Mouse (Mus musculus): ENCODE measurements at regions not wholly inside any gene's neighbourhood (a gene's known extent, or its start where the extent isn't known, plus 50 kb on each side); places are given as distances from the start of the nearest gene placed in this dataset.
A peak's percentile ranks its signal among the peaks of the same experiment; 100 is the strongest.
"Not testable (repeated sequence)": the region's sequence is repeated elsewhere in the genome, so short reads cannot be mapped to it uniquely, and the experiment has no call there.

- H3K4me1 ChIP-seq (ENCODE audit: insufficient read depth, low read length), result no peaks in the 10 kb centered on the region
- 5% methylated on average over 4 of the region's 4 CpGs for WGBS
- no peak overlapping the region for H3K27ac ChIP-seq (ENCODE audit: low read length)
- H3K27me3 ChIP-seq (ENCODE audit: insufficient read depth, low read length), result no peaks in the 10 kb centered on the region
- H3K9me3 ChIP-seq (ENCODE audit: low read length), result no peaks in the 10 kb centered on the region
- H3K4me2 ChIP-seq (replicated peaks; ENCODE audit: low read depth, low read length), result no peak overlapping the region
- H3K9ac ChIP-seq (replicated peaks; ENCODE audit: low read length), result no peak overlapping the region
- no peak for ATAC-seq (ENCODE audit: low FRiP score, low TSS enrichment)
- no peak overlapping the region for H3K4me3 ChIP-seq (ENCODE audit: low read length)
- H3K36me3 ChIP-seq (ENCODE audit: insufficient read depth, low read length), result no peaks in the 10 kb centered on the region
Observed at GRCm38 (mm10) chr1:30584806-30585205, 288.9 kb downstream of the Phf3 start.

- no peaks in the 10 kb centered on the region for H3K9me3 ChIP-seq (ENCODE audit: low read length)
- WGBS, result 92% methylated on average over 6 of the region's 6 CpGs
Observed at GRCm38 (mm10) chr1:30583860-30584259, 289.9 kb downstream of the Phf3 start.

GRCm38 (mm10) chr1:30564757-30565156 lies 309.0 kb downstream of the Phf3 start:
- no peak overlapping the region for H3K4me3 ChIP-seq (ENCODE audit: low read length)
- WGBS, result 92% methylated on average over 6 of the region's 6 CpGs
- H3K36me3 ChIP-seq (ENCODE audit: insufficient read depth, low read length), result no peaks in the 10 kb centered on the region
- no peaks in the 10 kb centered on the region for H3K27me3 ChIP-seq (ENCODE audit: insufficient read depth, low read length)
- H3K9ac ChIP-seq (replicated peaks; ENCODE audit: low read length), result no peak overlapping the region
- H3K4me2 ChIP-seq (replicated peaks; ENCODE audit: low read depth, low read length), result no peak overlapping the region
- H3K27ac ChIP-seq (ENCODE audit: low read length), result no peak overlapping the region
- H3K4me1 ChIP-seq (ENCODE audit: insufficient read depth, low read length), result no peaks in the 10 kb centered on the region
- no peak for ATAC-seq (ENCODE audit: low FRiP score, low TSS enrichment)
- no peaks in the 10 kb centered on the region for H3K9me3 ChIP-seq (ENCODE audit: low read length)

More at GRCm38 (mm10) chr1:30583860-30584259, 289.9 kb downstream of the Phf3 start:
- Histone ChIP-seq H3K27me3 (ENCODE audit: insufficient read depth, low read length) (no peaks in the 10 kb centered on the region), H3K27ac (ENCODE audit: low read length) (no peak overlapping the region), H3K4me3 (ENCODE audit: low read length) (no peak overlapping the region), H3K36me3 (ENCODE audit: insufficient read depth, low read length) (no peaks in the 10 kb centered on the region), H3K9ac (replicated peaks; ENCODE audit: low read length) (no peak overlapping the region), H3K4me1 (ENCODE audit: insufficient read depth, low read length) (no peaks in the 10 kb centered on the region), H3K4me2 (replicated peaks; ENCODE audit: low read depth, low read length) (no peak overlapping the region)
- no peak for ATAC-seq (ENCODE audit: low FRiP score, low TSS enrichment)

GRCm38 (mm10) chr1:30548761-30549160 lies 325.0 kb downstream of the Phf3 start:
- H3K9me3 ChIP-seq (ENCODE audit: low read length); H3K27ac ChIP-seq (ENCODE audit: low read length); H3K4me1 ChIP-seq (ENCODE audit: insufficient read depth, low read length); H3K27me3 ChIP-seq (ENCODE audit: insufficient read depth, low read length); H3K36me3 ChIP-seq (ENCODE audit: insufficient read depth, low read length); ATAC-seq (ENCODE audit: low FRiP score, low TSS enrichment); H3K4me3 ChIP-seq (ENCODE audit: low read length); H3K4me2 ChIP-seq (replicated peaks; ENCODE audit: low read depth, low read length); H3K9ac ChIP-seq (replicated peaks; ENCODE audit: low read length): not testable (repeated sequence)
- 31% methylated on average over 4 of the region's 4 CpGs for WGBS

GRCm38 (mm10) chr1:30540088-30540698 lies 333.5 kb downstream of the Phf3 start:
- Histone ChIP-seq H3K9ac (replicated peaks; ENCODE audit: low read length) (no peak overlapping the region), H3K27ac (ENCODE audit: low read length) (0 out of 2 replicates have a peak overlapping the region, but pooled peaks have one; percentile 7), H3K4me2 (replicated peaks; ENCODE audit: low read depth, low read length) (peak overlapping the region; percentile 37), H3K27me3 (ENCODE audit: insufficient read depth, low read length) (no peaks in the 10 kb centered on the region), H3K4me3 (ENCODE audit: low read length) (peak overlapping the region; percentile 15; the same call in 1 of the 2 replicates), H3K36me3 (ENCODE audit: insufficient read depth, low read length) (no peaks in the 10 kb centered on the region), H3K4me1 (ENCODE audit: insufficient read depth, low read length) (peaks cover 12% of the 10 kb centered on the region), H3K9me3 (ENCODE audit: low read length) (no peaks in the 10 kb centered on the region)
- 52% methylated on average over 13 of the region's 13 CpGs for WGBS
- ATAC-seq (ENCODE audit: low FRiP score, low TSS enrichment), result peak; percentile 98

- Histone ChIP-seq H3K4me1 (ENCODE audit: insufficient read depth, low read length) (peaks cover 12% of the 10 kb centered on the region), H3K36me3 (ENCODE audit: insufficient read depth, low read length) (no peaks in the 10 kb centered on the region), H3K4me2 (replicated peaks; ENCODE audit: low read depth, low read length) (no peak overlapping the region), H3K4me3 (ENCODE audit: low read length) (no peak overlapping the region), H3K9ac (replicated peaks; ENCODE audit: low read length) (no peak overlapping the region), H3K27me3 (ENCODE audit: insufficient read depth, low read length) (no peaks in the 10 kb centered on the region), H3K27ac (ENCODE audit: low read length) (no peak overlapping the region), H3K9me3 (ENCODE audit: low read length) (no peaks in the 10 kb centered on the region)
- WGBS, result 24% methylated on average over 11 of the region's 11 CpGs
- ATAC-seq (ENCODE audit: low FRiP score, low TSS enrichment), result no peak
Observed at GRCm38 (mm10) chr1:30536989-30537975, 336.4 kb downstream of the Phf3 start.

GRCm38 (mm10) chr1:30517348-30517747 lies 356.4 kb downstream of the Phf3 start:
- H3K27ac ChIP-seq (ENCODE audit: low read length), result no peak overlapping the region
- WGBS, result 54% methylated on average over 3 of the region's 3 CpGs
- no peak overlapping the region for H3K4me2 ChIP-seq (replicated peaks; ENCODE audit: low read depth, low read length)
- H3K9me3 ChIP-seq (ENCODE audit: low read length), result no peaks in the 10 kb centered on the region
- H3K27me3 ChIP-seq (ENCODE audit: insufficient read depth, low read length), result no peaks in the 10 kb centered on the region
- H3K9ac ChIP-seq (replicated peaks; ENCODE audit: low read length), result no peak overlapping the region
- no peaks in the 10 kb centered on the region for H3K4me1 ChIP-seq (ENCODE audit: insufficient read depth, low read length)
- no peak overlapping the region for H3K4me3 ChIP-seq (ENCODE audit: low read length)
- no peaks in the 10 kb centered on the region for H3K36me3 ChIP-seq (ENCODE audit: insufficient read depth, low read length)
- no peak for ATAC-seq (ENCODE audit: low FRiP score, low TSS enrichment)

GRCm38 (mm10) chr1:30515846-30516245 lies 357.9 kb downstream of the Phf3 start:
- WGBS, result 92% methylated on average over 6 of the region's 6 CpGs
- Histone ChIP-seq H3K27ac (ENCODE audit: low read length) (no peak overlapping the region), H3K27me3 (ENCODE audit: insufficient read depth, low read length) (no peaks in the 10 kb centered on the region), H3K36me3 (ENCODE audit: insufficient read depth, low read length) (no peaks in the 10 kb centered on the region), H3K9ac (replicated peaks; ENCODE audit: low read length) (no peak overlapping the region), H3K4me3 (ENCODE audit: low read length) (no peak overlapping the region), H3K4me2 (replicated peaks; ENCODE audit: low read depth, low read length) (no peak overlapping the region), H3K9me3 (ENCODE audit: low read length) (no peaks in the 10 kb centered on the region), H3K4me1 (ENCODE audit: insufficient read depth, low read length) (no peaks in the 10 kb centered on the region)
- ATAC-seq (ENCODE audit: low FRiP score, low TSS enrichment), result no peak

GRCm38 (mm10) chr1:30503224-30503623 lies 370.5 kb downstream of the Phf3 start:
- H3K4me1 ChIP-seq (ENCODE audit: insufficient read depth, low read length), result no peaks in the 10 kb centered on the region
- H3K27ac ChIP-seq (ENCODE audit: low read length), result no peak overlapping the region
- no peak overlapping the region for H3K4me3 ChIP-seq (ENCODE audit: low read length)
- H3K9me3 ChIP-seq (ENCODE audit: low read length), result no peaks in the 10 kb centered on the region
- H3K27me3 ChIP-seq (ENCODE audit: insufficient read depth, low read length), result no peaks in the 10 kb centered on the region
- no peak for ATAC-seq (ENCODE audit: low FRiP score, low TSS enrichment)
- WGBS, result 21% methylated on average over 1 of the region's 1 CpGs
- H3K9ac ChIP-seq (replicated peaks; ENCODE audit: low read length), result no peak overlapping the region
- no peaks in the 10 kb centered on the region for H3K36me3 ChIP-seq (ENCODE audit: insufficient read depth, low read length)
- H3K4me2 ChIP-seq (replicated peaks; ENCODE audit: low read depth, low read length), result no peak overlapping the region
